Mouse (Mus musculus) embryonic facial prominence, embryonic 14.5 days (tissue): ENCODE results near the gene Mgat2. TPM values are rescaled to one million over a fixed set of nuclear protein-coding genes. Genes with fewer than 3 reads are reported as not detected.

ENCODE experiments used
- ATAC-seq: fragments of 200-750 bp; cut with Nextera tagmentation; 2 replicates; pipeline ENCODE4 v1.8.0; 2017; ENCODE audit warnings: low read depth, moderate number of reproducible peaks, moderate TSS enrichment
- DNase-seq: peaks from one replicate; pipeline ENCODE4 v3.0.0-alpha.2; 2015; ENCODE audit warnings: low spot score
- H3K27ac ChIP-seq: fragments of 300-500 bp; sonication (generic); replicated peaks from 2 replicates; pipeline ENCODE4 v1.5.1; 2014; ENCODE audit warnings: low read depth, mild to moderate bottlenecking, low read length, moderate library complexity
- H3K27me3 ChIP-seq: fragments of 300-500 bp; sonication (generic); replicated peaks from 2 replicates; pipeline ENCODE4 v1.6.1; 2014; ENCODE audit warnings: low read length; ENCODE audit not compliant: control insufficient read depth, insufficient read depth
- H3K36me3 ChIP-seq: fragments of 300-500 bp; sonication (generic); 2 replicates; pipeline ENCODE4 v1.6.1; 2014; ENCODE audit warnings: low read length, mixed read lengths; ENCODE audit not compliant: control insufficient read depth, insufficient read depth
- H3K4me1 ChIP-seq: fragments of 300-500 bp; sonication (generic); 2 replicates; pipeline ENCODE4 v1.6.1; 2014; ENCODE audit warnings: antibody characterized with exemption, low read length; ENCODE audit not compliant: control insufficient read depth, insufficient read depth
- H3K4me2 ChIP-seq: fragments of 300-500 bp; sonication (generic); 2 replicates; pipeline ENCODE4 v1.6.1; 2014; ENCODE audit warnings: low read depth, mild to moderate bottlenecking, low read length, moderate library complexity, mixed read lengths
- H3K4me3 ChIP-seq: fragments of 300-500 bp; sonication (generic); 2 replicates; pipeline ENCODE4 v1.5.1; 2014; ENCODE audit warnings: low read depth, mild to moderate bottlenecking, low read length
- H3K9ac ChIP-seq: fragments of 300-500 bp; sonication (generic); 2 replicates; pipeline ENCODE4 v1.6.1; 2014; ENCODE audit warnings: low read depth, mild to moderate bottlenecking, low read length, moderate library complexity, mixed read lengths
- H3K9me3 ChIP-seq: fragments of 300-500 bp; sonication (generic); 2 replicates; pipeline ENCODE4 v1.6.1; 2016; ENCODE audit warnings: low read length; ENCODE audit not compliant: control insufficient read depth
- WGBS: fragments of 180-500 bp; shearing (Covaris S2); extraction: QIAGEN DNeasy Blood & Tissue Kit; methylation state at CpG from one replicate; pipeline ENCODE4 v1.1.7; 2014; 5-methylcytosine and 5-hydroxymethylcytosine counted together
- polyA plus RNA-seq: library from polyadenylated mRNA; unstranded; fragments of >200 nt; fragmentation: Nextera tagmentation; extraction: Ambion mirVana; gene quantifications from 2 replicates; pipeline ENCODE4 v1.2.1, GENCODE M21; 2014

Mgat2 gene
- 65.5 and 66.1 TPM in 2 replicates for polyA plus RNA-seq

DNA sequence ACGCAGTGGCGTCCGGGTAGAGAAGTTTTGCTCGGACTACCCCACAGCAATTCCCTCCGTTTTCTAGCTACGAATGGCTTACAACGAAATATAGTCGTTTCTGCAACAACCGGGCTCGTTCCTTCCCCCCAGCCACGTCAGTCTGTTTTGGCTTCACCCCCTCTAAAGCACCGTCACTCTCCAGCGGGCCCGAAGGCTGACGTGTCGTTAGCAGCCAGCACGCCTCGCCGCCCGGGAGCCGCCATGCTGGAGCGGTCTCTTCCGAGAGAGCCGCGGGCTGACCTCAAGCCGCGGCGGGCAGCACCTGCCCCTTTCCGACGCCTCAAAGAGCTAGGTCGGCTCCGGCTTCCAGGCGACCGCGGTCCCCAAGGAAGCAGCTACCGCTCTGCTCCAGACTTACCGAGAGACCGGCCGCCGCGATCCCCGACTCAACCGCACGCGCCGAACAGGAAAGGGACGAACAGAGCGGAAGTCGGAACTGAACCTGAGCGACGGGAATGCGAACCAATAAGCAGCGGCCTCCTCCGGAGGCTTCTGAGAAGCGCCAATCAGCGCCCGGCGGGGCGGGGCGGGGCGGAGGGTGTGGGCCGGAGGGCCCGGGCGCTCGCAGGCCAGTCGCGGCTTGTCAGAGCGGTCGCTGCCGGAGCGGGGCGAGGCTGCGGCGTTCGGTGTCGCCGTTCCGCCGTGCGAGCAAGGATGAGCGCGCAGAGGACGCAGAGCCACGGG is at the start of gene Mgat2, which contains the start of gene Rpl36al:
Gene Mgat2, plus strand, starts transcription at position 575 of the 726 bp plus-strand sequence.
Gene Rpl36al, minus strand, starts transcription at position 501 of the 726 bp plus-strand sequence.
- Histone ChIP-seq H3K27me3 (no peaks in the 10 kb centered on the region), H3K4me1 (peaks cover 13% of the 10 kb centered on the region), H3K9me3 (no peaks in the 10 kb centered on the region), H3K27ac (peak within 1 kb of the TSS; percentile 86), H3K4me3 (peak within 1 kb of the TSS; percentile 90), H3K4me2 (peak within 1 kb of the TSS; percentile 95), H3K9ac (peak within 1 kb of the TSS; percentile 92), H3K36me3 (peaks cover 32% of the 10 kb centered on the region)
- under 1% methylated on average over 41 of the region's 84 CpGs for WGBS
- ATAC-seq (peak; percentile 99), DNase-seq (peak; percentile 99)

DNA sequence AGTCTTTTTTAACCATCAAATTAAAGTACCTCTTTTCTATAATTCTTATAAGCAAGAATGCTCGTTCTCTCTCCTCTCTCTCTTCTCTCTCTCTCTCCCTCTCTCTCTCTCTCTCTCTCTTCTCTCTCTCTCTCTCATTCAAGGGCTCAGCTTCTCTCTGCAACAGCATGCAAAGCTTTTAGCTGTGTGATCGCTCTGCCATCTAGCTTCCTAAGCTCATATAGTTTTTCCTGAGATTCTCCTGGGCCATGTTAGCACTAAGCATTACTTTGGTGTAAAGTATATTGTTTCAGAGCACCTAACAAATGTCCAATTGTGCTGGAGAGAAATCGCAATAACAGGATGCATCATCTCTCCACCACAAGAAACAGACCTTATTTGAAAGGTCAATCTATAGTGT is 44.8 kb upstream of the Mgat2 start:
- Histone ChIP-seq H3K4me3 (no peak overlapping the region), H3K9me3 (no peaks in the 10 kb centered on the region), H3K27ac (no peak overlapping the region), H3K4me2 (no peak overlapping the region), H3K4me1 (no peaks in the 10 kb centered on the region), H3K27me3 (no peaks in the 10 kb centered on the region), H3K36me3 (no peaks in the 10 kb centered on the region), H3K9ac (no peak overlapping the region)
- DNase-seq (no peak), ATAC-seq (no peak)
- WGBS: 85% methylated on average over 3 of the region's 3 CpGs

DNA sequence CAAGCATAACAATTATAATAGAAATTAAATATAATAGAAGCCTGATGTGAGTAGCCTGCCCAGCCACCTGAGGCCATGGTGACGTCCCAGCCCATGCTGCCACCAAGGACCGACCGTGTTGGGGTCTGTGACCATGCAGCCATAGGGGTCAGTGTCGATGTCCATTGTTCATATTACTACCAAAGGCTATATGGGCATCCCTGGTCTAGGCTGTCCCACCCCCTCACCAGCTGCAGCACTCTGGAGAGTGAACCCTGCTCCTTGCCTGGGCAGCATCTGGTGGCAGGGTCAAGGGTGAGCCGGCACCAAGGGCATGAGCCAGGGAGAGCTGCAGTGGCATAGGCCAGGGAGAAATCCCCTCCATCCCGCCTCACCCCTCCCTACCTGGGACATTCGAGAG is 44.1 kb upstream of the Mgat2 start:
- Histone ChIP-seq H3K4me2 (no peak overlapping the region), H3K36me3 (no peaks in the 10 kb centered on the region), H3K27ac (no peak overlapping the region), H3K9me3 (no peaks in the 10 kb centered on the region), H3K4me1 (no peaks in the 10 kb centered on the region), H3K9ac (no peak overlapping the region), H3K4me3 (no peak overlapping the region), H3K27me3 (no peaks in the 10 kb centered on the region)
- WGBS: 76% methylated on average over 7 of the region's 7 CpGs
- DNase-seq: no peak
- no peak for ATAC-seq

DNA sequence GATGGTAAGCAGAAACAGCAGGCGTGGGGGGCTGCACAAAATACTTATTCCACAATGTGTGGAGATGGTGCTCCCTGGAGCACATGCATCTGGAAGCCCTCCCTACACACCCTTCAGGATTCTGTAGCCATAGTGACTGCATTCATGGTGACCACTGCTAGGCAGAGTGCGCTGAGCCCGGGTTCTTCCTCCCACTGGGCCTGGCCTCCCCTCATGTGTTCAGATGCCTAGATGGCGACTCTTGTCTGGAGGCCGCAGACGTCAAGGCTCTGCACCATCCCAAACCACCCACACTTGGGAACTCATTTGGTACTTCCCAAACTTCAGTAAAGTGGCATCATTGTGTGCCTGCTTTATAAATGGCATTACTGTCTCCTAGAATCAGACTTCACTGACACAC is 40.5 kb upstream of the Mgat2 start:
- Histone ChIP-seq H3K9ac (no peak overlapping the region), H3K27ac (no peak overlapping the region), H3K9me3 (no peaks in the 10 kb centered on the region), H3K4me1 (no peaks in the 10 kb centered on the region), H3K4me3 (no peak overlapping the region), H3K4me2 (no peak overlapping the region), H3K36me3 (no peaks in the 10 kb centered on the region), H3K27me3 (no peaks in the 10 kb centered on the region)
- ATAC-seq (no peak), DNase-seq (no peak)
- WGBS: 62% methylated on average over 6 of the region's 6 CpGs

DNA sequence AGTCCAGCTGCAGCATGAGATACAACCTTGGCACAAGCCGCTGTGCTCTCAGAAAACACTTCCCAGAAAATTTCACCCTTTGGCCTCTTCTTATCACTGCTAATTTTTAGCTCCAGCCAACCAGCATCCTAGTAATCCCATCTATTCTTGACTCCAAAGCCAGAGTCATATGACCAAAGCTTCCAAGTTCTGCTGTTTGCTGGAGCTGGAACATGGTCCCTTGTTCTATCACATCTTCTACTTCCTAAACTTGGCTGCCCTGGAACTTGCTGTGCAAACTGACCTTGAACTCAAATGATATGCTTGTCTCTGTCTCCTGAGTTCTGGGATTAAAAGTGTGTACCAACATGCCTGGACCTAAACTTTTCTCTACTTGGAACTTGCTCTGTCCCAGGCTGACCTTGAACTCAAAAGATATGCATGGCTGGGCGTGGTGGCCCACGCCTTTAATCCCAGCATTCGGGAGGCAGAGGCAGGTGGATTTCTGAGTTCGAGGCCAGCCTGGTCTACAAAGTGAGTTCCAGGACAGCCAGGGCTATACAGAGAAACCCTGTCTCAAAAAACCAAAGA is 36.7 kb upstream of the Mgat2 start:
- WGBS: 94% methylated on average over 5 of the region's 5 CpGs
- Histone ChIP-seq H3K27ac (no peak overlapping the region), H3K36me3 (no peaks in the 10 kb centered on the region), H3K4me2 (no peak overlapping the region), H3K9ac (no peak overlapping the region), H3K9me3 (no peaks in the 10 kb centered on the region), H3K27me3 (no peaks in the 10 kb centered on the region), H3K4me1 (no peaks in the 10 kb centered on the region), H3K4me3 (no peak overlapping the region)
- DNase-seq (no peak), ATAC-seq (no peak)

DNA sequence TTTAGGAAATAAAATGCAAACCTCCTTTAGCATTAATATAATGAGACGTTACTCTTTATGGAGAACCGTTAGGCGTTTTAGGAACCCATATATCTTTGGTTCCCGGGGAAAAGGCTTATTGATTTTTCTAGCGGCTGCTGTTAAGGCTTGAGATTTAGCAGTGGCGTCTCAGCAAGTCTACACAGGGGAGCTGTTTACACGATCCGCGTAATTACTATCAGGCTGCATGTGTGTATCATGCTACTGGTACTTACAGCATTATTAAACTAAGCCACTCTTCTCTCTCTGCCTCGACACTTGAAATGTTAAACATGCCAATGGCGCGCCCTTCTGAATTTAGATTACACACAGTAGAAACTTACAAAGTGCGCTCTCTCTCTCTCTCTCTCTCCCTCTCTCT is 33.9 kb upstream of the Mgat2 start:
- no peak overlapping the region for H3K9ac ChIP-seq
- H3K36me3 ChIP-seq: no peaks in the 10 kb centered on the region
- no peak overlapping the region for H3K4me3 ChIP-seq
- no peaks in the 10 kb centered on the region for H3K4me1 ChIP-seq
- no peaks in the 10 kb centered on the region for H3K27me3 ChIP-seq
- WGBS: 79% methylated on average over 13 of the region's 13 CpGs
- H3K9me3 ChIP-seq: no peaks in the 10 kb centered on the region
- H3K27ac ChIP-seq: no peak overlapping the region
- no peak overlapping the region for H3K4me2 ChIP-seq
- ATAC-seq: no peak
- DNase-seq: no peak

DNA sequence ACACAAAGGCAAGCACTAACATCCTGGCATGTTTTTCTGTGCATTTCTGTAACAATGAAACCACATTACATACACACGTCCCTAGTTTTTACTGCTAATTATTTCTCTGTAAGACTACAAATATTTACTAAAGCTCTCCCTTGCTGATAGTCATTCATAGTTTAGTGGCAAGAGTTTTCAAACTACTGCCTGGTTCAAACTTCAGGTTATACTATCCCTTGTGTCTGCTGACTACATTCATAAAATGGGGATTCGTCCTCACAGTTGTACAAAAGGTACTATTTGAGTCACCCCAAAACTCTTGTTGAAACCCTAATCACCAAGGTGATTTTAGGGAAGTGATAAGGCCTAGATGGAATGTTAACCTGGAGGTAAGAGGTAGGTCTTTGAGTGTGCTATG is 28.0 kb upstream of the Mgat2 start:
- no peaks in the 10 kb centered on the region for H3K27me3 ChIP-seq
- H3K9me3 ChIP-seq: no peaks in the 10 kb centered on the region
- H3K9ac ChIP-seq: no peak overlapping the region
- WGBS: 80% methylated on average over 2 of the region's 2 CpGs
- DNase-seq (no peak), ATAC-seq (no peak)
- no peak overlapping the region for H3K4me3 ChIP-seq
- H3K27ac ChIP-seq: no peak overlapping the region
- peaks cover 20% of the 10 kb centered on the region for H3K36me3 ChIP-seq
- 0 out of 2 replicates have a peak, but pooled peaks cover 4% of the 10 kb centered on the region for H3K4me1 ChIP-seq
- no peak overlapping the region for H3K4me2 ChIP-seq

DNA sequence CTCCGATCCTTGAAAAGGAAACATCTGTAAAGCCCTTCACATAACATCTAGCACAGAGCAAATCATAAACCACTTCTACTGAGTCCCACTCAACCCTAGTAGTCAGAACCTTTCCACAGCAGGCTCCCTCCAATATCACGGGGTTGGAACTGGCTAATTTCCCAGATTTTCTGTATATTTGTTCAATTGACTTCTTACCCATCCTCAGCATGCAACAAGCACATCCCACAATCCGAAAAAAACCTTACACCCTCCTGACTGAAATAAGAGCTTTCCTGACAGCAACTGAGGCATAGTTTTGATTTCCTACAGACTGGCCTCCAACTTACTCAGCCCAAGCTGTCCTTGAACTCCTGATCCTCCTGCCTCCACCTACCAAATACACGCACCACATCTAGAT is 27.5 kb upstream of the Mgat2 start:
- H3K4me3 ChIP-seq: no peak overlapping the region
- H3K27me3 ChIP-seq: no peaks in the 10 kb centered on the region
- DNase-seq (no peak), ATAC-seq (no peak)
- no peak overlapping the region for H3K27ac ChIP-seq
- 0 out of 2 replicates have a peak, but pooled peaks cover 4% of the 10 kb centered on the region for H3K4me1 ChIP-seq
- H3K9me3 ChIP-seq: no peaks in the 10 kb centered on the region
- no peak overlapping the region for H3K9ac ChIP-seq
- peaks cover 20% of the 10 kb centered on the region for H3K36me3 ChIP-seq
- 81% methylated on average over 4 of the region's 4 CpGs for WGBS
- H3K4me2 ChIP-seq: no peak overlapping the region

DNA sequence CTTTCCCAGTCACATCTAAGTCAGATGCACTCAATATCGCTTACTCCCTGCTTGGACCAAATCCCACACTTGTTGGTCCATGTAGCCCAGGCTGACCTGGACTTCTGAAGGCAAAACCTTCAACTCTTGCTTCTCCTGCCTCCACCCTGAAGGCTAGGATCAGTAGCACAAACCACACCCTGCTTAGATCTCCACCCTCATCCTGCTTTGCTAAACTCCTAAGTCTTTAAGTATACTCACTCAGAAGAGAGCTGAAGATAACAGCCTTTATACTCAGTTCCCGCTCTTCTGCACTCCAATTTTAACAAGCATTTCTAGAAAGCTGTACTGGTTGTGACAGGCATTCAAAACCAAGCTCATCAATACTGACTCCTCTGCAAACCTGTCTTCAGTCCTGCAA is 26.9 kb upstream of the Mgat2 start:
- H3K27me3 ChIP-seq: no peaks in the 10 kb centered on the region
- DNase-seq (no peak), ATAC-seq (no peak)
- H3K36me3 ChIP-seq: peaks cover 20% of the 10 kb centered on the region
- no peak overlapping the region for H3K27ac ChIP-seq
- no peak overlapping the region for H3K4me3 ChIP-seq
- no peak overlapping the region for H3K9ac ChIP-seq
- no peak overlapping the region for H3K4me2 ChIP-seq
- 0 out of 2 replicates have a peak, but pooled peaks cover 4% of the 10 kb centered on the region for H3K4me1 ChIP-seq
- WGBS: 94% methylated on average over 2 of the region's 2 CpGs
- H3K9me3 ChIP-seq: no peaks in the 10 kb centered on the region
